Mouse (Mus musculus) adrenal gland, postnatal 25 days (tissue): ENCODE measurements around the gene Ints6. TPM values are rescaled to one million over a fixed set of nuclear protein-coding genes. Genes with fewer than 3 reads are reported as not detected.

ENCODE experiments used
- total RNA-seq: library from RNA; stranded (reverse); gene quantifications from 2 replicates; pipeline ENCODE4 v1.2.3, GENCODE M21; 2021

Ints6 gene
- total RNA-seq, 1 experiment from 2014 or later, result 80.8 TPM

Other genes with a start within 250 kb of the Ints6 start
- 1.0 and 1.5 TPM in 2 replicates for gene Fam124a, start 205.4 kb downstream of the Ints6 start, total RNA-seq
- gene Gm4131, start 194.2 kb downstream of the Ints6 start, total RNA-seq, result not detected in 2 replicates
- gene Serpine3, start 97.5 kb downstream of the Ints6 start, total RNA-seq, result not detected in 2 replicates
- gene Wdfy2, start 76.5 kb upstream of the Ints6 start, total RNA-seq, result 43.2 and 46.3 TPM in 2 replicates
- gene Defb48, start 223.3 kb upstream of the Ints6 start, total RNA-seq, result not detected in 2 replicates
- gene Defb47, start 236.9 kb upstream of the Ints6 start, total RNA-seq, result not detected in 2 replicates